Mouse (Mus musculus): ENCODE measurements around the gene Aco2. TPM values are rescaled to one million over a fixed set of nuclear protein-coding genes. Genes with fewer than 3 reads are reported as not detected.
"Not testable (repeated sequence)": the region's sequence is repeated elsewhere in the genome, so short reads cannot be mapped to it uniquely, and the experiment has no call there.

The Aco2 gene
- polyA plus RNA-seq, 1 experiment from 2014 or later, result 178 TPM

DNA sequence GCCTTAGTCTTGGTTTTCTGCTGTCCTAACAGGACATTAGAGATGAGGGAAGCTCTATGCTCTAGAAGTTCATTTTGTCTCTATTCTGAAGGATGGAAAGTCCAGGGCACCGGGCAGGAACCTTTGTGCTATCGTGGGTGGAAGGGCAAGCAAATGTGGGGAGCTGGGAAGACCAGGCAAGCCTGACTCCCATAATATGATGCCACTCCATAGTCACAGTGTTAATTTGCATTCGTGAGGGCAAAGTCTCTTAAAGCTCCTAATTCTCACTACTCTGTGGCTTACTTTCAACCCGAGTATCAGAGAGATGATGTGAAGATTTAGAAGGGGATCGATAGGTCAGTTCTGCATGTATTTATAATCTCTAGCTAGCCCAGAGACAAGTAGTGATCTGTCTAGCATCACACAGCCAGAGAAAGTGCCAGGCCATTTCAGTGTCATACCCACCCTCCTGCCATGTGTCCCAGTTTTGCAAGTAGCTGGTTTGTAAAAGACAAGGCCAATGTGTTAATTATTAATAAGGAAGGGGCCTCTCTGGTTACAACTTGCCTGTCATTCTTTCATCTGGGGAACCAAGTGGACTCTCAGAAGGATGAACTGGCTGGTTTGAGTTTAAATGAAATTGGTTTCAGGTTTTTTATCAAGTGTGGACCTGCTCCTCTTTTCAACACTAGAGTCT lies 25.6 kb downstream of the Aco2 start:
- DNase-seq (ENCODE audit: low spot score) (no peak), ATAC-seq (replicated peaks; ENCODE audit: low FRiP score, low TSS enrichment, low read depth) (no peak; the same call in 1 of the 2 replicates)
- Histone ChIP-seq H3K27ac (ENCODE audit: low read depth) (no peak overlapping the region), H3K9me3 (ENCODE audit: control insufficient read depth, low read length) (no peaks in the 10 kb centered on the region), H3K36me3 (ENCODE audit: control insufficient read depth, insufficient read depth, low read length) (peaks cover 72% of the 10 kb centered on the region), H3K4me2 (ENCODE audit: low read length) (no peak overlapping the region), H3K27me3 (replicated peaks; ENCODE audit: control insufficient read depth, insufficient read depth, low read length) (no peaks in the 10 kb centered on the region), H3K4me1 (replicated peaks; ENCODE audit: control insufficient read depth, insufficient read depth, low read length) (no peaks in the 10 kb centered on the region), H3K4me3 (ENCODE audit: low read depth, low read length) (no peak overlapping the region), H3K9ac (ENCODE audit: low read length) (no peak overlapping the region)
- WGBS, result 82% methylated on average over 5 of the region's 5 CpGs

DNA sequence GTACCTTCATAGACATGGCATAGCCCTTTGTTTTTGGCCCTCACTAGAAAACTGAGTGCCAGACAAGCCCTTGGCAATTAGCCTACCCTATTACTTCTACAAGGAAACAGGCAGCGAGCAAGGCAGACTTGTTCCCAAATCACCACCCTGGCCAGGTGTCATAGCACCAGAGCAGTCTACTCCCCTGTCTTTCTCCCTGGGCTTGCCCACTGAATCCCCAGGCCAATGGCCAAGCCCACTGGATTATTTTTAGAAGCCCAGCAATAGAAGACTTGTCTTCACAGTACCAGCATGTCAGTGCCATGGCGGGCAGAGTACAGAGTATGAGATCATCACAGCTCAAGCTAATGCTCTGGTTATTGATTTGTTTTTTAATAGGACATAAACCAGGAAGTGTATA lies 26.6 kb downstream of the Aco2 start:
- Histone ChIP-seq H3K27me3 (replicated peaks; ENCODE audit: control insufficient read depth, insufficient read depth, low read length) (no peaks in the 10 kb centered on the region), H3K4me2 (ENCODE audit: low read length) (no peak overlapping the region), H3K4me3 (ENCODE audit: low read depth, low read length) (no peak overlapping the region), H3K9me3 (ENCODE audit: control insufficient read depth, low read length) (no peaks in the 10 kb centered on the region), H3K4me1 (replicated peaks; ENCODE audit: control insufficient read depth, insufficient read depth, low read length) (no peaks in the 10 kb centered on the region), H3K27ac (ENCODE audit: low read depth) (no peak overlapping the region), H3K36me3 (ENCODE audit: control insufficient read depth, insufficient read depth, low read length) (peaks cover 74% of the 10 kb centered on the region), H3K9ac (ENCODE audit: low read length) (no peak overlapping the region)
- WGBS, result 95% methylated on average over 2 of the region's 2 CpGs
- DNase-seq (ENCODE audit: low spot score), result no peak
- ATAC-seq (replicated peaks; ENCODE audit: low FRiP score, low TSS enrichment, low read depth), result no peak

DNA sequence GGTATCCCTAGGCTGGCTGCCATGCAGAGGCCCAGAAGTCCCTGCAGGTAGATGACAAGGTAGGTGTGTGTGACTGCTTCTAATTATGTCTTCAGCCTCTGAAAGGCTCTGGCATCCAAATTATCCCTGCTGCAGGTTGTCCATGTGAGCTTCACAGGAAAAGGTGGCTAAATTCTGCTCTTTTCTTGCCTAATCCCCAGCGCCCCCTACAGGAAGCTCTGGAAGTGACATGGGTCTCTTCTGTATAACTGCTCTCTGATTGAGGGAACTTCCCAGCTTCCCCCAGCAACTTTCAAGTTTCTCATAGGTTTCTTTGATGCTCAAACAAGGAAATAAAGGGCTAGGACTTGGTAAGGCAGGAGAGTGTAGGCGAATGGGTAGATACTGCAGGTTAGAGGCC lies 32.8 kb downstream of the Aco2 start:
- Histone ChIP-seq H3K27me3 (replicated peaks; ENCODE audit: control insufficient read depth, insufficient read depth, low read length) (no peaks in the 10 kb centered on the region), H3K4me1 (replicated peaks; ENCODE audit: control insufficient read depth, insufficient read depth, low read length) (no peaks in the 10 kb centered on the region), H3K9me3 (ENCODE audit: control insufficient read depth, low read length) (no peaks in the 10 kb centered on the region), H3K9ac (ENCODE audit: low read length) (no peak overlapping the region), H3K4me2 (ENCODE audit: low read length) (no peak overlapping the region), H3K27ac (ENCODE audit: low read depth) (no peak overlapping the region), H3K4me3 (ENCODE audit: low read depth, low read length) (no peak overlapping the region), H3K36me3 (ENCODE audit: control insufficient read depth, insufficient read depth, low read length) (peaks cover 88% of the 10 kb centered on the region)
- ATAC-seq (replicated peaks; ENCODE audit: low FRiP score, low TSS enrichment, low read depth) (no peak), DNase-seq (ENCODE audit: low spot score) (peak; percentile 88)
- WGBS, result 37% methylated on average over 2 of the region's 2 CpGs

DNA sequence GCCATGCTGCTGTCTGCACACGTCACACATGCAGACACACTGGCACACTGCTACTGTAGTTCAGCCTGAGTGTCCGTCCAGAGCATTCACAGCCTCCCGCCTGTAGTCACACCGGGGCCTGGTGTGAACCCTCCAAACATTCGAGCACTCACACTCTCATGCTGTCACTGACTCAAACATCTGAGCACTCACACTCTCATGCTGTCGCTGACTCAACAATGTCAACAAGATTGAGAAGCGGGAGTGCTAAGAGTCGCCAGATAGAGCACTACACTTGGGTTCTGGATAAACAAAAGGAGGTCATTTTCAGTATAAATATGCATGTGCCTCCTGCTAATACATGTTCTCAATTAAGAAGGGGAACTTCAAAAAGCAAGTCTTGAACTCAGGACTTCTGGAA lies 35.8 kb downstream of the Aco2 start:
- Histone ChIP-seq H3K4me3 (ENCODE audit: low read depth, low read length) (no peak overlapping the region), H3K9ac (ENCODE audit: low read length) (no peak overlapping the region), H3K9me3 (ENCODE audit: control insufficient read depth, low read length) (no peaks in the 10 kb centered on the region), H3K4me2 (ENCODE audit: low read length) (no peak overlapping the region), H3K27ac (ENCODE audit: low read depth) (no peak overlapping the region), H3K36me3 (ENCODE audit: control insufficient read depth, insufficient read depth, low read length) (peaks cover 94% of the 10 kb centered on the region), H3K4me1 (replicated peaks; ENCODE audit: control insufficient read depth, insufficient read depth, low read length) (no peaks in the 10 kb centered on the region), H3K27me3 (replicated peaks; ENCODE audit: control insufficient read depth, insufficient read depth, low read length) (no peaks in the 10 kb centered on the region)
- no peak for DNase-seq (ENCODE audit: low spot score)
- WGBS, result 87% methylated on average over 8 of the region's 8 CpGs
- ATAC-seq (replicated peaks; ENCODE audit: low FRiP score, low TSS enrichment, low read depth), result no peak

DNA sequence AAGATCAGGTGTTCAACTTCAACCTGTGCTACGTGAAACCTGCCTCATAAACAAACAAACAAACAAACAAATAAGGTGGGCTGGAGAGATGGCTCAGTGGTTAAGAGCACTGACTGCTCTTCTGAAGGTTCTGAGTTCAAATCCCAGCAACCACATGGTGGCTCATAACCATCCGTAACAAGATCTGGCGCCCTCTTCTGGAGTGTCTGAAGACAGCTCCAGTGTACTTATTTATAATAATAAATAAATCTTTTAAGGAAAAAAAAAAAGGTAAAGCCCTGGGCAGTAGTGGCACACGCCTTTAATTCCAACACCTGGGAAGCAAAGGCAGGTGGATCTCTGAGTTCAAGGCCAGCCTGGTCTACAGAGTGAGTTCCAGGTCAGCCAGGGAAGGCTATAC lies 36.7 kb downstream of the Aco2 start:
- not testable (repeated sequence) for ATAC-seq (replicated peaks; ENCODE audit: low FRiP score, low TSS enrichment, low read depth); H3K9me3 ChIP-seq (ENCODE audit: control insufficient read depth, low read length); H3K4me2 ChIP-seq (ENCODE audit: low read length); H3K4me3 ChIP-seq (ENCODE audit: low read depth, low read length); H3K27ac ChIP-seq (ENCODE audit: low read depth); H3K27me3 ChIP-seq (replicated peaks; ENCODE audit: control insufficient read depth, insufficient read depth, low read length); DNase-seq (ENCODE audit: low spot score); H3K9ac ChIP-seq (ENCODE audit: low read length); H3K4me1 ChIP-seq (replicated peaks; ENCODE audit: control insufficient read depth, insufficient read depth, low read length)
- 84% methylated on average over 4 of the region's 4 CpGs for WGBS
- H3K36me3 ChIP-seq (ENCODE audit: control insufficient read depth, insufficient read depth, low read length), result peaks cover 95% of the 10 kb centered on the region

DNA sequence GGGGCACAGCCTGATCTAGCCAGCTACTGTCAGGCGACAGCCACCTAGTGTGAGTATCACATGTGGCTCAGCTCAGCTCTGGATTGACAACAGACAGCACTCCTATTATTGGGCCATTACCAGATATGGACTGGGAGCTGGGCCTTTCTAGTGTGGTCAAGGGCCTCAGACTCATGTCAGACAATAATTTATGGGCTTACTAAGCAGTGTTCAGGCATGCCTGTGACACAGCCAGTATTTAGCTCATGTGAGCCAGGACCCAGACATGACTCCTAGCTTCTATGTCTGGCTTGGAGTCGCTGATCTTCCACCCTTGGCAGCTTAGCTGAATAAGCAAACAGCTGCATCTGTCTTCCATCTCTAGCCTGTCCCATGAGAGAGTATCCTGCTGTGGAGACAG lies 40.4 kb downstream of the Aco2 start:
- Histone ChIP-seq H3K4me1 (replicated peaks; ENCODE audit: control insufficient read depth, insufficient read depth, low read length) (no peaks in the 10 kb centered on the region), H3K36me3 (ENCODE audit: control insufficient read depth, insufficient read depth, low read length) (peaks cover 96% of the 10 kb centered on the region), H3K27ac (ENCODE audit: low read depth) (no peak overlapping the region), H3K9me3 (ENCODE audit: control insufficient read depth, low read length) (no peaks in the 10 kb centered on the region), H3K9ac (ENCODE audit: low read length) (no peak overlapping the region), H3K27me3 (replicated peaks; ENCODE audit: control insufficient read depth, insufficient read depth, low read length) (no peaks in the 10 kb centered on the region), H3K4me2 (ENCODE audit: low read length) (no peak overlapping the region), H3K4me3 (ENCODE audit: low read depth, low read length) (no peak overlapping the region)
- WGBS, result 45% methylated on average over 2 of the region's 2 CpGs
- no peak for DNase-seq (ENCODE audit: low spot score)
- no peak for ATAC-seq (replicated peaks; ENCODE audit: low FRiP score, low TSS enrichment, low read depth)

DNA sequence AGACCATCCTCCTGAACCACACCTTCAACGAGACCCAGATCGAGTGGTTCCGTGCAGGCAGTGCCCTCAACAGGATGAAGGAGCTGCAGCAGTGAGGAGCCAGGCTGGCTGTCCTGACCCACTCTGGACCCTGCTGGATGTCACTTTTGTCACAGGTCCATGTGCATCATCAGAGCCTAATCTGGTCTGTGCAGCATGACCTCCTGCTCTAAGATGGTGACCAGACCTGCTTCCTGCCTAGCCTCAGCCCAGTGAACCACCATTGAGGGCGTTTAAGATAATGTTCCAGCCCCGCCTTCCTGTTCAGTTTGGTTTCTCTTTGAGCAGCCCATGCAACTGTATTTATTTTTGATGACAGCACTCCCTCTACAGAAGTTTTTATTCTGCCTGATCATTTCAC lies 42.6 kb downstream of the Aco2 start:
- no peak overlapping the region for H3K4me2 ChIP-seq (ENCODE audit: low read length)
- no peaks in the 10 kb centered on the region for H3K27me3 ChIP-seq (replicated peaks; ENCODE audit: control insufficient read depth, insufficient read depth, low read length)
- H3K4me3 ChIP-seq (ENCODE audit: low read depth, low read length), result no peak overlapping the region
- DNase-seq (ENCODE audit: low spot score) (no peak), ATAC-seq (replicated peaks; ENCODE audit: low FRiP score, low TSS enrichment, low read depth) (no peak)
- H3K36me3 ChIP-seq (ENCODE audit: control insufficient read depth, insufficient read depth, low read length), result peaks cover 81% of the 10 kb centered on the region
- no peaks in the 10 kb centered on the region for H3K9me3 ChIP-seq (ENCODE audit: control insufficient read depth, low read length)
- no peak overlapping the region for H3K9ac ChIP-seq (ENCODE audit: low read length)
- no peaks in the 10 kb centered on the region for H3K4me1 ChIP-seq (replicated peaks; ENCODE audit: control insufficient read depth, insufficient read depth, low read length)
- H3K27ac ChIP-seq (ENCODE audit: low read depth), result no peak overlapping the region
- 83% methylated on average over 5 of the region's 5 CpGs for WGBS

DNA sequence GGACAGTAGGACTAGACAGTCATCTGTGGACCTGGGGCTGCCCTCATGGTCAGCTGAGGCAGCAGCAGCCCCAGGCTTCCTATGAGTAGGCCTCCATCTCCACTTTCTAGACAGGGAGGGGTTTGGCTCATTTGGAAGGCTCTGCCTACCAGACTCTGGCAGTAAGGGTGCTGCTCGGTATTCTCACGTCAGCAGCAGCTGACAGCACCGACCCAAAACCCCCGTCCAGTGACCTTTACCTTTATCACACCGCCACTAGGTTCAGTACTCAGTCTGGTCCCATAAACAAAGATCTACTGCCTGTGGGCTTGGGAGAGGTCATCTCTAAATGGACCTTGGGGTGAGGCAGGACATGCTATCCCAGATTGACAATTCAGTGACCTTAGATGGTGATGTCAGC lies 43.6 kb downstream of the Aco2 start:
- ATAC-seq (replicated peaks; ENCODE audit: low FRiP score, low TSS enrichment, low read depth), result no peak
- no peak for DNase-seq (ENCODE audit: low spot score)
- H3K36me3 ChIP-seq (ENCODE audit: control insufficient read depth, insufficient read depth, low read length), result peaks cover 71% of the 10 kb centered on the region

DNA sequence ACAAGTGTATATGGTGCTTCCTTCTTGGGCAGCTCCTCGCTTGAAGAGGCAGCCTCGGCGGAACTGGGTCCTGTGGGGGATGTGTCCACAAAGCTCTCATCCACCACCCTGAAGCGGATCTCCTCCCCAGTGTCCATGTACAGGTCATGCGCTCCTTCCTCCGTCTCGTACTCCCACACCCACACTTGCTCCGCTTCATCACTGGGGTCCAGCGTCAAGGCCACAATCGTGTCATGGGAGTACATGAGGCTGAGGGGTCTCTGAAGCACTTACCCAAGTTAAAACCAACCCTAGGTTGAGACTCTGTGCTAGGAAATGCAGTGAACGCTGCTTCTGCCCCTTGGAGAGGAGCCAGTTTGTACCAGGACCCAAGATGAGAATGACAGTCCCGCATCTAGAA lies 45.1 kb downstream of the Aco2 start:
- no peak overlapping the region for H3K4me2 ChIP-seq (ENCODE audit: low read length)
- no peak overlapping the region for H3K27ac ChIP-seq (ENCODE audit: low read depth)
- 86% methylated on average over 12 of the region's 12 CpGs for WGBS
- no peak for DNase-seq (ENCODE audit: low spot score)
- ATAC-seq (replicated peaks; ENCODE audit: low FRiP score, low TSS enrichment, low read depth), result no peak
- H3K4me3 ChIP-seq (ENCODE audit: low read depth, low read length), result no peak overlapping the region
- no peaks in the 10 kb centered on the region for H3K9me3 ChIP-seq (ENCODE audit: control insufficient read depth, low read length)
- no peak overlapping the region for H3K9ac ChIP-seq (ENCODE audit: low read length)
- no peaks in the 10 kb centered on the region for H3K4me1 ChIP-seq (replicated peaks; ENCODE audit: control insufficient read depth, insufficient read depth, low read length)
- peaks cover 56% of the 10 kb centered on the region for H3K36me3 ChIP-seq (ENCODE audit: control insufficient read depth, insufficient read depth, low read length)
- no peaks in the 10 kb centered on the region for H3K27me3 ChIP-seq (replicated peaks; ENCODE audit: control insufficient read depth, insufficient read depth, low read length)

More for the DNA sequence above, 43.6 kb downstream of the Aco2 start:
- no peak overlapping the region for H3K9ac ChIP-seq (ENCODE audit: low read length)
- H3K9me3 ChIP-seq (ENCODE audit: control insufficient read depth, low read length), result no peaks in the 10 kb centered on the region
- no peaks in the 10 kb centered on the region for H3K4me1 ChIP-seq (replicated peaks; ENCODE audit: control insufficient read depth, insufficient read depth, low read length)
- no peak overlapping the region for H3K4me2 ChIP-seq (ENCODE audit: low read length)
- 79% methylated on average over 5 of the region's 5 CpGs for WGBS
- H3K27ac ChIP-seq (ENCODE audit: low read depth), result no peak overlapping the region
- no peak overlapping the region for H3K4me3 ChIP-seq (ENCODE audit: low read depth, low read length)
- no peaks in the 10 kb centered on the region for H3K27me3 ChIP-seq (replicated peaks; ENCODE audit: control insufficient read depth, insufficient read depth, low read length)
